Mouse (Mus musculus): ENCODE results near the gene Mcl1. TPM values are rescaled to one million over a fixed set of nuclear protein-coding genes. Genes with fewer than 3 reads are reported as not detected.
A peak's percentile ranks its signal among the peaks of the same experiment; 100 is the strongest.

Gene Mcl1
- polyA plus RNA-seq, 1 experiment from 2014 or later, result 63.2 TPM

DNA sequence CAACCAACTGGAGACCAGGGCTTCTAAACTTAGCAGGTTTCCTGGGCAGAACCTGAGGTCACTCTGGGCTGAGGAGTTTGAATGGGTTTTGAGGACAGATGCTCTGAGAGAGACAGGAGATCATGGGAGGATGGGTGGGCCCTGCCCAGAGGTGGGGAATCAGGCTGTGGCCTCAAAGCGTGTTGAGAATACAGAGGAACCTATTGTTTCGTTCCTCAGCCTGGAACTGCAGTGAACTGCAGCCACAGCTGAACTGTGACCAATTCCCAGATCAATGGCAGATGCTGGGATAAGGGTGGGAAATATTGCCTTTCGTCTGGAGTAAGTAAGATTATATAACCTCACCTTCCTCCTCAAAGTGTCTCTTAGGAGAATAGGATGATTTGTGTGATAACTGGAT is 37.2 kb downstream of the Mcl1 start:
- 42% methylated on average over 3 of the region's 3 CpGs for WGBS
- DNase-seq (ENCODE audit: low spot score) (no peak), ATAC-seq (ENCODE audit: insufficient number of reproducible peaks, low FRiP score, low TSS enrichment, low read depth) (no peak)
- no peak overlapping the region for H3K9ac ChIP-seq (ENCODE audit: low read length)
- no peaks in the 10 kb centered on the region for H3K27me3 ChIP-seq (ENCODE audit: control insufficient read depth, insufficient read depth, low read length)
- no peaks in the 10 kb centered on the region for H3K36me3 ChIP-seq (ENCODE audit: control insufficient read depth, insufficient read depth, low read length)
- H3K4me2 ChIP-seq (ENCODE audit: low read depth, severe bottlenecking), result no peak overlapping the region
- H3K4me3 ChIP-seq (ENCODE audit: low read depth, low read length), result no peak overlapping the region
- no peaks in the 10 kb centered on the region for H3K4me1 ChIP-seq (ENCODE audit: control insufficient read depth, insufficient read depth, low read length)
- no peak overlapping the region for H3K27ac ChIP-seq (replicated peaks; ENCODE audit: low read depth, low read length)
- no peaks in the 10 kb centered on the region for H3K9me3 ChIP-seq (ENCODE audit: control insufficient read depth, low read length)

- no peaks in the 10 kb centered on the region for H3K36me3 ChIP-seq (ENCODE audit: control insufficient read depth, insufficient read depth, low read length)
- ATAC-seq (ENCODE audit: insufficient number of reproducible peaks, low FRiP score, low TSS enrichment, low read depth) (no peak), DNase-seq (ENCODE audit: low spot score) (no peak)
- H3K27ac ChIP-seq (replicated peaks; ENCODE audit: low read depth, low read length), result no peak overlapping the region
- H3K4me2 ChIP-seq (ENCODE audit: low read depth, severe bottlenecking), result no peak overlapping the region
- H3K4me1 ChIP-seq (ENCODE audit: control insufficient read depth, insufficient read depth, low read length), result peaks cover 2% of the 10 kb centered on the region; the same call in 1 of the 2 replicates
- WGBS, result 16% methylated on average over 7 of the region's 7 CpGs
- no peak overlapping the region for H3K4me3 ChIP-seq (ENCODE audit: low read depth, low read length)
- H3K9ac ChIP-seq (ENCODE audit: low read length), result no peak overlapping the region
- no peaks in the 10 kb centered on the region for H3K9me3 ChIP-seq (ENCODE audit: control insufficient read depth, low read length)
- H3K27me3 ChIP-seq (ENCODE audit: control insufficient read depth, insufficient read depth, low read length), result no peaks in the 10 kb centered on the region
These were observed 37.8 kb downstream of the Mcl1 start for GRCm38 (mm10) chr3:95696360-95696759.

GRCm38 (mm10) chr3:95698286-95698685 is 39.7 kb downstream of the Mcl1 start:
- DNase-seq (ENCODE audit: low spot score) (no peak), ATAC-seq (ENCODE audit: insufficient number of reproducible peaks, low FRiP score, low TSS enrichment, low read depth) (no peak)
- Histone ChIP-seq H3K36me3 (ENCODE audit: control insufficient read depth, insufficient read depth, low read length) (no peaks in the 10 kb centered on the region), H3K9me3 (ENCODE audit: control insufficient read depth, low read length) (no peaks in the 10 kb centered on the region), H3K4me2 (ENCODE audit: low read depth, severe bottlenecking) (no peak overlapping the region), H3K9ac (ENCODE audit: low read length) (no peak overlapping the region), H3K4me1 (ENCODE audit: control insufficient read depth, insufficient read depth, low read length) (peaks cover 3% of the 10 kb centered on the region; the same call in 1 of the 2 replicates), H3K4me3 (ENCODE audit: low read depth, low read length) (no peak overlapping the region), H3K27ac (replicated peaks; ENCODE audit: low read depth, low read length) (no peak overlapping the region), H3K27me3 (ENCODE audit: control insufficient read depth, insufficient read depth, low read length) (no peaks in the 10 kb centered on the region)
- over 99% methylated on average over 4 of the region's 4 CpGs for WGBS

DNA sequence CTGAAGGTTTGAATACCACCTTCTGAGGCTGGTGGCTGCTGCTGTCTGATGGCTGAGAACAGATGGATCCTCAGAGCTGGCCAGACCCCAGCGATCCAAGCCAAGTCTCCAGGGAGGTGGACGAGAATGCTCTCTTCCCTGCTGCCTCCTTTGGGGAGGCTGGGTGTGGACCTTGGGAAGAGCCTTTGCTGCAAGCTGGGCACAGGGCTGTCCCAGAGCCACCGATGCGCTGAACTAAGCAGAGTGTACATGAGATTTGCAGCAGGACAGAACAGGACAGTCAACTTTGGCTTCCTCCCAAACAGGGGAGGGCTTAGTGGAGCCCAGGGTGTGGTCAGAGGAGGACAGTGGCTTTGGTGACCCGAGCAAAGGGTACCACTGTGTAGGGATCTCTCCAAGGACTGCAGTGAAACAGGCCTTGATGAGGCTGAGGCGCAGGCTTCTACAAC is 41.7 kb downstream of the Mcl1 start:
- H3K4me1 ChIP-seq (ENCODE audit: control insufficient read depth, insufficient read depth, low read length), result peaks cover 3% of the 10 kb centered on the region; the same call in 1 of the 2 replicates
- ATAC-seq (ENCODE audit: insufficient number of reproducible peaks, low FRiP score, low TSS enrichment, low read depth) (no peak), DNase-seq (ENCODE audit: low spot score) (no peak)
- H3K4me2 ChIP-seq (ENCODE audit: low read depth, severe bottlenecking), result no peak overlapping the region
- H3K36me3 ChIP-seq (ENCODE audit: control insufficient read depth, insufficient read depth, low read length), result no peaks in the 10 kb centered on the region
- 58% methylated on average over 6 of the region's 6 CpGs for WGBS
- no peaks in the 10 kb centered on the region for H3K27me3 ChIP-seq (ENCODE audit: control insufficient read depth, insufficient read depth, low read length)
- H3K9ac ChIP-seq (ENCODE audit: low read length), result no peak overlapping the region
- H3K4me3 ChIP-seq (ENCODE audit: low read depth, low read length), result no peak overlapping the region
- no peaks in the 10 kb centered on the region for H3K9me3 ChIP-seq (ENCODE audit: control insufficient read depth, low read length)
- H3K27ac ChIP-seq (replicated peaks; ENCODE audit: low read depth, low read length), result no peak overlapping the region

- no peak overlapping the region for H3K4me3 ChIP-seq (ENCODE audit: low read depth, low read length)
- no peak overlapping the region for H3K4me2 ChIP-seq (ENCODE audit: low read depth, severe bottlenecking)
- no peak overlapping the region for H3K9ac ChIP-seq (ENCODE audit: low read length)
- 73% methylated on average over 2 of the region's 2 CpGs for WGBS
- H3K27me3 ChIP-seq (ENCODE audit: control insufficient read depth, insufficient read depth, low read length), result no peaks in the 10 kb centered on the region
- no peaks in the 10 kb centered on the region for H3K36me3 ChIP-seq (ENCODE audit: control insufficient read depth, insufficient read depth, low read length)
- H3K27ac ChIP-seq (replicated peaks; ENCODE audit: low read depth, low read length), result no peak overlapping the region
- DNase-seq (ENCODE audit: low spot score), result no peak
- no peaks in the 10 kb centered on the region for H3K9me3 ChIP-seq (ENCODE audit: control insufficient read depth, low read length)
- no peak for ATAC-seq (ENCODE audit: insufficient number of reproducible peaks, low FRiP score, low TSS enrichment, low read depth)
- H3K4me1 ChIP-seq (ENCODE audit: control insufficient read depth, insufficient read depth, low read length), result peaks cover 3% of the 10 kb centered on the region; the same call in 1 of the 2 replicates
These were observed 42.5 kb downstream of the Mcl1 start for GRCm38 (mm10) chr3:95701085-95701484.

DNA sequence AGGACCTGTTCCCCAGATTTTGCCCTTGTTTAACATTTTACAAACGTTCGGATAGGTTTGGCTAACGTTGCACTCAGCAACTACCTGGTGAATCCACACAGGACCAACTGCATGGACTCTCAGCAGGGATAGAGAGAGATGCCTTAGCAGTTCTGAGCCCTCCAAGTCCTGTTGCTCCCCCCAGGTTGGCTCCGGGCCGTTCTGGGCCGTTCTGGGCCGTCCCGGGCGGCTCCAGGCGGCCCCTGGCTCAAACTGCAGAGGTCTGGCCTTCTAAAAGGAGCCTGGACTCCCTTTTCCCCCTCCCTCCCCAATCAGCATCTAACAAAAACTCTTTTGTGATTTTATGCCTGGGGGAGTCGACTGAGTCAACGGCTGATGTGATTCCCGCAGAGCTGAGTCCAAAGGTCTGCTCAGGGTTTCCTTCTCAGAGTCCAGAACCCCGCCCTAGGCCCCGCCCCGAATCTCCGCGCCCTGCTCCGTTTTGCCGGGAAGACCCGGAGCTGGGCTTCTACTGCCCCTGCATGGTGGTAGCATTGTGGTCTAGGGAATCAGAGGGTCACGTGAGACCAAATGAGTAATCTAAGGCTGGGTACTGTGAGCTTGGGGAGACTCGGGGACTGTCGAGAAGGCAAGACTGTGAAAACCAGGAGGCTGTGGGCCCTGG is 43.4 kb downstream of the Mcl1 start:
- Histone ChIP-seq H3K9ac (ENCODE audit: low read length) (peak overlapping the region; percentile 55), H3K27me3 (ENCODE audit: control insufficient read depth, insufficient read depth, low read length) (no peaks in the 10 kb centered on the region), H3K36me3 (ENCODE audit: control insufficient read depth, insufficient read depth, low read length) (no peaks in the 10 kb centered on the region), H3K4me2 (ENCODE audit: low read depth, severe bottlenecking) (peak overlapping the region; percentile 33), H3K9me3 (ENCODE audit: control insufficient read depth, low read length) (no peaks in the 10 kb centered on the region), H3K27ac (replicated peaks; ENCODE audit: low read depth, low read length) (peak overlapping the region; percentile 77), H3K4me3 (ENCODE audit: low read depth, low read length) (peak overlapping the region; percentile 14), H3K4me1 (ENCODE audit: control insufficient read depth, insufficient read depth, low read length) (peaks cover 3% of the 10 kb centered on the region; the same call in 1 of the 2 replicates)
- DNase-seq (ENCODE audit: low spot score), result peak; percentile 88
- WGBS, result 9% methylated on average over 24 of the region's 24 CpGs
- ATAC-seq (ENCODE audit: insufficient number of reproducible peaks, low FRiP score, low TSS enrichment, low read depth), result peak; percentile 94

DNA sequence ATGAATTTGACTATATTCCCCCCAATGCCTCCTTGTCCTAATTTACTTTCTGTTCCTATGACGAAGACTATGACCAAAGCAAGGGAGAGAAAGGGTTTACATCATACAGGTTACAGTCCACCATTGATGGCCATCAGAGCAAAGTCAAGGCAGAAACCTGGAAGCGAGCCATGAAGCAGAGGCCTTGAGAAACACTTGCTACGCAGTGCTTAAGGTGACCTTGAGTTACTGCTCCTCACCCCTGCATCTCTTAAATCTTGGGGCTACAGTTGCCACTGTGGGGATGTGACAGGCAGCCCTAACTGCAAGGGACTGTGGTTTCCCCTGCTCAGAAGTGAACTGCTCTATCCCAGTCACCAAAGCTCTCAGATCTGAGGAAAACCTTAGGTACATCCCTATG is 44.7 kb downstream of the Mcl1 start:
- Histone ChIP-seq H3K9ac (ENCODE audit: low read length) (no peak overlapping the region), H3K9me3 (ENCODE audit: control insufficient read depth, low read length) (no peaks in the 10 kb centered on the region), H3K4me3 (ENCODE audit: low read depth, low read length) (no peak overlapping the region), H3K4me1 (ENCODE audit: control insufficient read depth, insufficient read depth, low read length) (peaks cover 3% of the 10 kb centered on the region; the same call in 1 of the 2 replicates), H3K27me3 (ENCODE audit: control insufficient read depth, insufficient read depth, low read length) (no peaks in the 10 kb centered on the region), H3K4me2 (ENCODE audit: low read depth, severe bottlenecking) (no peak overlapping the region), H3K27ac (replicated peaks; ENCODE audit: low read depth, low read length) (no peak overlapping the region), H3K36me3 (ENCODE audit: control insufficient read depth, insufficient read depth, low read length) (no peaks in the 10 kb centered on the region)
- DNase-seq (ENCODE audit: low spot score) (no peak), ATAC-seq (ENCODE audit: insufficient number of reproducible peaks, low FRiP score, low TSS enrichment, low read depth) (no peak)
- WGBS, result 93% methylated on average over 3 of the region's 3 CpGs

DNA sequence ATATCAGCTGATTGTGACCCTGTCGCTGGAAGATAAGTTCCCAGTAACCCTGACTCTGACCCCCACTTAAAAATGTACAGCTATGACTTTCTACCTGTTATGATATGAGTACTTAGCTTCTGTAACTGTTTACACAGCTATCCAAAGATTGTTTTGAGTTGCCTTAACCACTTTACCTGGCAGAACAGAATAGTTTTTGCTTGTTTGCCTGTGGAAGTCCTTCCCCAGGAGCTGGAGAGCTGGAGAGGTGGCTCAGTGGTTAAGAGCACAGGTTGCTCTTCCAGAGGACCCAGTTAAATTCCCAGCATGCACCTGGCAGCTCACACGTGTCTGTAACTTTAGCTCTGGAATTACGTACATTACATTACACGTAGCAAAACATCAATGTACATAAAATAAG is 46.0 kb downstream of the Mcl1 start:
- DNase-seq (ENCODE audit: low spot score) (no peak), ATAC-seq (ENCODE audit: insufficient number of reproducible peaks, low FRiP score, low TSS enrichment, low read depth) (no peak)
- Histone ChIP-seq H3K27me3 (ENCODE audit: control insufficient read depth, insufficient read depth, low read length) (no peaks in the 10 kb centered on the region), H3K27ac (replicated peaks; ENCODE audit: low read depth, low read length) (no peak overlapping the region), H3K9ac (ENCODE audit: low read length) (no peak overlapping the region), H3K36me3 (ENCODE audit: control insufficient read depth, insufficient read depth, low read length) (no peaks in the 10 kb centered on the region), H3K4me3 (ENCODE audit: low read depth, low read length) (no peak overlapping the region), H3K4me2 (ENCODE audit: low read depth, severe bottlenecking) (no peak overlapping the region), H3K4me1 (ENCODE audit: control insufficient read depth, insufficient read depth, low read length) (peaks cover 3% of the 10 kb centered on the region; the same call in 1 of the 2 replicates), H3K9me3 (ENCODE audit: control insufficient read depth, low read length) (no peaks in the 10 kb centered on the region)
- 87% methylated on average over 4 of the region's 4 CpGs for WGBS

GRCm38 (mm10) chr3:95706273-95706672 is 47.7 kb downstream of the Mcl1 start:
- no peak for DNase-seq (ENCODE audit: low spot score)
- peaks cover 2% of the 10 kb centered on the region; the same call in 1 of the 2 replicates for H3K4me1 ChIP-seq (ENCODE audit: control insufficient read depth, insufficient read depth, low read length)
- H3K4me2 ChIP-seq (ENCODE audit: low read depth, severe bottlenecking), result no peak overlapping the region
- no peaks in the 10 kb centered on the region for H3K9me3 ChIP-seq (ENCODE audit: control insufficient read depth, low read length)
- H3K4me3 ChIP-seq (ENCODE audit: low read depth, low read length), result no peak overlapping the region
- no peak for ATAC-seq (ENCODE audit: insufficient number of reproducible peaks, low FRiP score, low TSS enrichment, low read depth)
- H3K27me3 ChIP-seq (ENCODE audit: control insufficient read depth, insufficient read depth, low read length), result no peaks in the 10 kb centered on the region
- H3K36me3 ChIP-seq (ENCODE audit: control insufficient read depth, insufficient read depth, low read length), result no peaks in the 10 kb centered on the region
- H3K9ac ChIP-seq (ENCODE audit: low read length), result no peak overlapping the region
- no peak overlapping the region for H3K27ac ChIP-seq (replicated peaks; ENCODE audit: low read depth, low read length)
- 88% methylated on average over 4 of the region's 4 CpGs for WGBS
